Mouse (Mus musculus) embryonic facial prominence, embryonic 14.5 days (tissue): Measurements from ENCODE around the gene Asna1. TPM values are rescaled to one million over a fixed set of nuclear protein-coding genes. Genes with fewer than 3 reads are reported as not detected.

Experiments
- ATAC-seq: fragments of 200-750 bp; cut with Nextera tagmentation; 2 replicates; pipeline ENCODE4 v1.8.0; 2017; ENCODE audit warnings: low read depth, moderate number of reproducible peaks, moderate TSS enrichment
- DNase-seq: peaks from one replicate; pipeline ENCODE4 v3.0.0-alpha.2; 2015; ENCODE audit warnings: low spot score
- H3K27ac ChIP-seq: fragments of 300-500 bp; sonication (generic); replicated peaks from 2 replicates; pipeline ENCODE4 v1.5.1; 2014; ENCODE audit warnings: low read depth, mild to moderate bottlenecking, low read length, moderate library complexity
- H3K27me3 ChIP-seq: fragments of 300-500 bp; sonication (generic); replicated peaks from 2 replicates; pipeline ENCODE4 v1.6.1; 2014; ENCODE audit warnings: low read length; ENCODE audit not compliant: control insufficient read depth, insufficient read depth
- H3K36me3 ChIP-seq: fragments of 300-500 bp; sonication (generic); 2 replicates; pipeline ENCODE4 v1.6.1; 2014; ENCODE audit warnings: low read length, mixed read lengths; ENCODE audit not compliant: control insufficient read depth, insufficient read depth
- H3K4me1 ChIP-seq: fragments of 300-500 bp; sonication (generic); 2 replicates; pipeline ENCODE4 v1.6.1; 2014; ENCODE audit warnings: antibody characterized with exemption, low read length; ENCODE audit not compliant: control insufficient read depth, insufficient read depth
- H3K4me2 ChIP-seq: fragments of 300-500 bp; sonication (generic); 2 replicates; pipeline ENCODE4 v1.6.1; 2014; ENCODE audit warnings: low read depth, mild to moderate bottlenecking, low read length, moderate library complexity, mixed read lengths
- H3K4me3 ChIP-seq: fragments of 300-500 bp; sonication (generic); 2 replicates; pipeline ENCODE4 v1.5.1; 2014; ENCODE audit warnings: low read depth, mild to moderate bottlenecking, low read length
- H3K9ac ChIP-seq: fragments of 300-500 bp; sonication (generic); 2 replicates; pipeline ENCODE4 v1.6.1; 2014; ENCODE audit warnings: low read depth, mild to moderate bottlenecking, low read length, moderate library complexity, mixed read lengths
- H3K9me3 ChIP-seq: fragments of 300-500 bp; sonication (generic); 2 replicates; pipeline ENCODE4 v1.6.1; 2016; ENCODE audit warnings: low read length; ENCODE audit not compliant: control insufficient read depth
- WGBS: fragments of 180-500 bp; shearing (Covaris S2); extraction: QIAGEN DNeasy Blood & Tissue Kit; methylation state at CpG from one replicate; pipeline ENCODE4 v1.1.7; 2014; 5-methylcytosine and 5-hydroxymethylcytosine counted together
- polyA plus RNA-seq: library from polyadenylated mRNA; unstranded; fragments of >200 nt; fragmentation: Nextera tagmentation; extraction: Ambion mirVana; gene quantifications from 2 replicates; pipeline ENCODE4 v1.2.1, GENCODE M21; 2014

Gene Asna1
- polyA plus RNA-seq, 1 experiment from 2014 or later = 97.3 TPM

DNA sequence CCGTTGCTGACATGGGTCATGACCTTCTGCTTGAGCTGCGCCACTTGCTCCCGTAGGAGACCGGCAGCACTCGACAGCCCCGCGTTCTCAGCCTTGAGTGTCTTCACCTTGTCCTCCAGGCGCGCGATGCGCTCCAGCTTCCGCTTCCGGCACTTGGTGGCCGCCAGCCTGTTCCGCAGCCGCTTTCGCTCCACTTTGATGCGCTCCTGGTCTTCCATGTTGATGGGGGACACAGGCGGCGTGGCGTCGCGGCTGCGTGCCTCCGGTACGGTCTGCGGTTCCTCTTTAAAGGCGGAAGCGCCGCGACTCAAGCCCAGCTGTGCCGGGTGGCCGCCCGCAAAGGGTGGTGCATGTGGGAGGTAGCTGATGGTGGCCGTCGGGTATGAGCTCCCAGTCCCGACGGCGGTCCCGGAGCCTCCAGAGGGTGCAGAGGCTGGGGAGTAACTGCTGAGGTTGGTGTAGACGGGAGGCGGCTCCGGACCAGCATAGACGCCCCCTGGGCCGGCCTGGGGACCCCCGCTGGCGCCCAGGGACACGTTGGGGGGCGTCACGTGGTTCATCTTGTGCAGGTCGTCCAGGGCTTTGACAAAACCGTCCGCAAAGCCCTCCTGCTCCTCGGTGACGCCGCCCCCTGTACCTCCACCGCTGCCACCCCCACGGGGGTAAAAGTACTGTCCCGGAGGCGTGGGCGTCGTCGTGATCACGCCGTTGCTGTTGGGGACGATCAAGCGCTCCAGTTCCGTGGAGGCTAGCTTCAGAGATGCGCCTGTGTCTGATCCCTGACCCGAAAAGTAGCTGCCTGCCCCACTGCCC, 47.4 kb downstream of the Asna1 start:
- Histone ChIP-seq H3K4me3 (peak overlapping the region; percentile 62), H3K9ac (peak overlapping the region; percentile 75), H3K27me3 (peaks cover 16% of the 10 kb centered on the region), H3K27ac (peak overlapping the region; percentile 82), H3K9me3 (no peaks in the 10 kb centered on the region), H3K36me3 (peaks cover 26% of the 10 kb centered on the region), H3K4me2 (peak overlapping the region; percentile 97), H3K4me1 (peaks cover 41% of the 10 kb centered on the region)
- WGBS = under 1% methylated on average over 40 of the region's 70 CpGs
- ATAC-seq = no peak
- DNase-seq = no peak

DNA sequence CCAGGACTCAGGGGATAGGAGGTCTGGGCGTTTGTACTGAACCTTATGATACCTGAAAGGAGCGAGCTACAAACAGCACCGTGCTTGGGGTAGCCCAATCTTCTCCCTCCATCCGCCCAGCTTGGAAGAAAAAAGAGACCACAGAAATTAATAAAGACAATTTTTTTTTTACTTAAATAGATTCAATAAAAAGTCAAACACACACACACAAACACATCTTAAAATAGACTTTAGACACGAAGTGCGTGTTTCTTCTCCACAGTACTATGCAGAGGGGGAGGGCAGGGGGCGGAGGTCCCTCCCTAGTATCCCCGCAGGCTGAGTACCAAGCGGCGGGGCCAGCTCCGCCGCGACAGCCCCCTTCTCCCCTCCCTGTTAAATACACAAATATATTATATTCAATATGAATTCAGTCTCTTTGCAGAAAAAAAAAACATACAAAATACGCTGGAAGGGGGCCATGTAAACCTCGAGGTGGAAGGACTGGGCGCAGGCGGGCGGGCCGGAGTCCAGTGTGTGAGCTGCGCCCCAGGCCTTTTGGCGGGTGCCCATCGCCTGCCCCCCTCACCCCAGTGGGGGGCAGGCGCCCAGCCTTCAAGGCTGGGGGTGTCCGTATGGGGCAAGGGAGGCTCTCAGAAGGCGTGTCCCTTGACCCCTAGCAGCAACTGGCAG, 48.2 kb downstream of the Asna1 start:
- no peak for ATAC-seq
- H3K4me1 ChIP-seq = peaks cover 37% of the 10 kb centered on the region
- no peak for DNase-seq

GRCm38 (mm10) chr8:84976031-84976762, 48.9 kb downstream of the Asna1 start:
- peaks cover 31% of the 10 kb centered on the region for H3K4me1 ChIP-seq

More for the DNA sequence above, 48.2 kb downstream of the Asna1 start:
- peak overlapping the region; percentile 75 for H3K9ac ChIP-seq
- 4% methylated on average over 20 of the region's 25 CpGs for WGBS
- H3K27me3 ChIP-seq = peaks cover 16% of the 10 kb centered on the region
- H3K4me2 ChIP-seq = peak overlapping the region; percentile 97
- H3K9me3 ChIP-seq = no peaks in the 10 kb centered on the region
- H3K27ac ChIP-seq = peak overlapping the region; percentile 82
- peaks cover 33% of the 10 kb centered on the region for H3K36me3 ChIP-seq
- peak overlapping the region; percentile 62 for H3K4me3 ChIP-seq

DNA sequence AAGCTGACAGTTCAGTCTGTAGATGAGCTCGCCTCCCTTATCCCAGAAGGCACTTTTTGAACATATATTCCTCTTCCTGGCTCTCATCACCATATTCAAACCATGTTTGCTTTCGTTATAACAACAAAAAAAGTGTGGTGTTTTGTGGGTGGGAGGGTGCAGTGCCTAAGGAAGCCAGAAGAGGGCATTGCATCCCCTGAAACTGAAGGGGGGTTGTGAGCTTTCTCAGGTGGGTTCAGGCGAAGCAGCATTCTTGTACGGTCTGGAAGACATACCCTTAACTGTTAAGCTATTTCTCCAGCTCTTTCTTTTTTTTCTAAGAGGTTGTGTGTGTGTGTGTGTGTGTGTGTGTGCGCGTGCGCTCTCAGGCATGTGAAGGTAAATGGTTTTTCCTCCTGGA, 49.6 kb downstream of the Asna1 start:
- Histone ChIP-seq H3K9ac (no peak overlapping the region), H3K9me3 (no peaks in the 10 kb centered on the region), H3K4me2 (peak overlapping the region; percentile 97; the same call in 1 of the 2 replicates), H3K4me1 (peaks cover 32% of the 10 kb centered on the region), H3K27ac (peak overlapping the region; percentile 82; the same call in 1 of the 2 replicates), H3K27me3 (peaks cover 16% of the 10 kb centered on the region), H3K36me3 (peaks cover 45% of the 10 kb centered on the region), H3K4me3 (peak overlapping the region; percentile 62; the same call in 1 of the 2 replicates)
- 26% methylated on average over 7 of the region's 7 CpGs for WGBS
- no peak for DNase-seq
- no peak for ATAC-seq

More at GRCm38 (mm10) chr8:84976031-84976762, 48.9 kb downstream of the Asna1 start:
- Histone ChIP-seq H3K9me3 (no peaks in the 10 kb centered on the region), H3K4me3 (peak overlapping the region; percentile 62), H3K4me2 (peak overlapping the region; percentile 97), H3K36me3 (peaks cover 40% of the 10 kb centered on the region), H3K27ac (peak overlapping the region; percentile 82), H3K9ac (peak overlapping the region; percentile 75), H3K27me3 (peaks cover 16% of the 10 kb centered on the region)
- ATAC-seq = peak; percentile 86
- peak; percentile 96 for DNase-seq
- 2% methylated on average over 22 of the region's 61 CpGs for WGBS

- H3K4me3 ChIP-seq = no peak overlapping the region
- H3K9me3 ChIP-seq = no peaks in the 10 kb centered on the region
- DNase-seq (no peak), ATAC-seq (no peak)
- peaks cover 45% of the 10 kb centered on the region for H3K36me3 ChIP-seq
- no peak overlapping the region for H3K4me2 ChIP-seq
- H3K27ac ChIP-seq = no peak overlapping the region
- peaks cover 16% of the 10 kb centered on the region for H3K27me3 ChIP-seq
- WGBS = 71% methylated on average over 8 of the region's 8 CpGs
- no peak overlapping the region for H3K9ac ChIP-seq
- H3K4me1 ChIP-seq = peaks cover 27% of the 10 kb centered on the region
Observed at GRCm38 (mm10) chr8:84974543-84975142, 50.4 kb downstream of the Asna1 start.

GRCm38 (mm10) chr8:84973803-84974542, 51.1 kb downstream of the Asna1 start:
- DNase-seq (peak; percentile 80), ATAC-seq (0 out of 2 replicates have a peak, but pooled peaks have one; percentile 13)
- H3K27me3 ChIP-seq = peaks cover 16% of the 10 kb centered on the region
- H3K36me3 ChIP-seq = peaks cover 45% of the 10 kb centered on the region
- H3K4me2 ChIP-seq = no peak overlapping the region
- no peak overlapping the region for H3K4me3 ChIP-seq
- H3K27ac ChIP-seq = no peak overlapping the region
- H3K9me3 ChIP-seq = no peaks in the 10 kb centered on the region
- WGBS = 50% methylated on average over 4 of the region's 4 CpGs
- peaks cover 24% of the 10 kb centered on the region for H3K4me1 ChIP-seq
- H3K9ac ChIP-seq = no peak overlapping the region

DNA sequence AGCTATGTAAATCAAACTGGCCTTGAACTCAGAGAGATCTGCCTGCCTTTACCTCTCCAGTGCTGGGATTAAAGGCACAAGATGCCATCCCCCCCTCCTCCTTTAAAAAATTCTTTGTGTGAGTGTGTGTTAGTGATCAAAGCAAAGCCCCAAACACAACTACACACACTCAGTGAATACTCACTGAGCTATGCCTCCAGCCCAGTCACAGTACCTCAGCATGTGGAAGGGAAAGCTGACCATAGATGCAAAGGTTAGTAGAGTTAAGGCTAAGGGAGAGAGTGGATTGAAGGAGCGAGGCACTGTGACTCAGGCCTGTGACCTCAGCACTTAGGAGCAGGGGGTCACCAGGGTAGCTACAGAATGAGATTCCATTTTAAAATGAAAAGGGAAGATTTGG, 52.0 kb downstream of the Asna1 start:
- DNase-seq (no peak), ATAC-seq (no peak)
- H3K4me3 ChIP-seq = no peak overlapping the region
- H3K27me3 ChIP-seq = peaks cover 13% of the 10 kb centered on the region
- peaks cover 29% of the 10 kb centered on the region for H3K4me1 ChIP-seq
- 93% methylated on average over 1 of the region's 1 CpGs for WGBS
- no peak overlapping the region for H3K27ac ChIP-seq
- H3K9ac ChIP-seq = no peak overlapping the region
- H3K4me2 ChIP-seq = no peak overlapping the region
- H3K9me3 ChIP-seq = no peaks in the 10 kb centered on the region
- H3K36me3 ChIP-seq = peaks cover 45% of the 10 kb centered on the region
